Mouse (Mus musculus): Measurements from ENCODE around the gene Spata13. TPM values are rescaled to one million over a fixed set of nuclear protein-coding genes. Genes with fewer than 3 reads are reported as not detected.
A peak's percentile ranks its signal among the peaks of the same experiment; 100 is the strongest.

Gene Spata13
- total and polyA plus RNA-seq, 3 experiments, result 0.39 to 1.5 TPM; not detected in 1

DNA sequence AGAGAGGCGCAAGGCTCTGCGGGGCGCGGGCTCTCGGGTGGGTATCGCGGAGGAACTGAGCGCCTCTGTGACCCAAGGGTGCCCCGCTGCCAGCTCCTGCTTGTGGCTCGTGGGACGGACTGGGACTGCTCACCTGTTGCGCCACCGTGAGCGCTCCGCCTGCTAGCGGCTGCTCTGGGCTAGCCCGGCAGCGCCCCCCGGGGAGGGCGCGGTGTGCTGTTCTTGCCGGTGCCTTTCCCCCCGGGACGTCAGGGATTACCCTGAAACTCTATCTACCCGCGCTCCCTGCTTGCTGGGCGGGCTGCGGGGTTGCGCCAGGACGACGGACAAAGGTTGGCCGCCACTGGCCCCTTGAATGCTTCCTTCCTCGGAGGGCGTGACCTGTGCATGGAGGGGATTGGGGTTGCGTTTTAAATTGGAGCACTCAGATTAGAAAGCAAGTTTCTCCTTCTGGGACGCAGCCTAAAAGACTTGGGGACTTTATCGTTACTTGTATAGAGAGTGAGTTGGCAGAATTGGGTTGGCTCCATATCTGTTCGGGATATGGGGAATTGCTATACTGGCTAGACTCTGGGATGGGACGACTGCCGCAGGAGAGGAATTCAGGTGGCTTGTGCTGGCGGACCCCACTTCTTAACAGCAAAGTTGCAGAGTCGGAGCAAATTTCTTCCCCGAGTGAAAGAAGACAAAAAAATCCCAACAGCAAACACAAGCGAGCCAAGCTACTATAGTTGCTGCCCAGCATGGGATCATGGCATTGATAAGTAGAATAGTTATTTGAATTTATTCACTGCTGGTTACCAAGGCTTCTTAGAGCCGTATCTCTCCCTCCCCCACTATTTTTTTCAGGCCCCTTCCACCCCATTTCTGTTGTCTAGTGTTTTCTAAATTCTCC, 1.3 kb downstream of the Spata13 start:
- no peaks in the 10 kb centered on the region; a peak in 2 of 4 replicates for H3K27me3 ChIP-seq (ENCODE audit: control insufficient read depth in 1 of 2, insufficient read depth in 2 of 2, low read length in 2 of 2)
- H3K9me3 ChIP-seq (replicated peaks; ENCODE audit: insufficient read depth, low read length), result no peaks in the 10 kb centered on the region
- H3K4me3 ChIP-seq (ENCODE audit: control insufficient read depth in 1 of 2, insufficient read depth in 1 of 2, low read depth in 2 of 2, low read length in 2 of 2), result peak overlapping the region; percentile 54 to 60; a peak in 3 of 4 replicates
- H3K79me2 ChIP-seq (ENCODE audit: control insufficient read depth, insufficient read depth, low read length, poor library complexity), result no peaks in the 10 kb centered on the region
- no peaks in the 10 kb centered on the region for H3K4me1 ChIP-seq (ENCODE audit: control insufficient read depth in 1 of 2, insufficient read depth in 2 of 2, low read length in 2 of 2)
- no peak for TF ChIP-seq TBP (IDR thresholded peaks at IDR 0.05; ENCODE audit: low read depth, low read length)
- peak in 1 of 3 experiments; percentile 15; a peak in 1 of 6 replicates for TF ChIP-seq CTCF (IDR thresholded peaks at IDR 0.05 in 2 of 3, conservative IDR thresholded peaks at IDR 0.05 in 1 of 3; ENCODE audit: control insufficient read depth in 1 of 3, insufficient read depth in 1 of 3, low read depth in 2 of 3, low read length in 3 of 3, poor library complexity in 1 of 3, severe bottlenecking in 1 of 3)
- no peak for TF ChIP-seq MAFK (IDR thresholded peaks at IDR 0.05; ENCODE audit: borderline replicate concordance, low read depth, low read length)
- H3K9ac ChIP-seq (ENCODE audit: control insufficient read depth, low read depth, low read length, poor library complexity, severe bottlenecking), result peak overlapping the region; percentile 7
- H3K36me3 ChIP-seq (ENCODE audit: control insufficient read depth in 1 of 2, insufficient read depth in 2 of 2, low read length in 2 of 2), result no peaks in the 10 kb centered on the region
- no peak overlapping the region for H3K27ac ChIP-seq (ENCODE audit: control insufficient read depth, low read depth, low read length)
- DNase-seq (ENCODE audit: low read depth, low spot score), result peak; percentile 53

DNA sequence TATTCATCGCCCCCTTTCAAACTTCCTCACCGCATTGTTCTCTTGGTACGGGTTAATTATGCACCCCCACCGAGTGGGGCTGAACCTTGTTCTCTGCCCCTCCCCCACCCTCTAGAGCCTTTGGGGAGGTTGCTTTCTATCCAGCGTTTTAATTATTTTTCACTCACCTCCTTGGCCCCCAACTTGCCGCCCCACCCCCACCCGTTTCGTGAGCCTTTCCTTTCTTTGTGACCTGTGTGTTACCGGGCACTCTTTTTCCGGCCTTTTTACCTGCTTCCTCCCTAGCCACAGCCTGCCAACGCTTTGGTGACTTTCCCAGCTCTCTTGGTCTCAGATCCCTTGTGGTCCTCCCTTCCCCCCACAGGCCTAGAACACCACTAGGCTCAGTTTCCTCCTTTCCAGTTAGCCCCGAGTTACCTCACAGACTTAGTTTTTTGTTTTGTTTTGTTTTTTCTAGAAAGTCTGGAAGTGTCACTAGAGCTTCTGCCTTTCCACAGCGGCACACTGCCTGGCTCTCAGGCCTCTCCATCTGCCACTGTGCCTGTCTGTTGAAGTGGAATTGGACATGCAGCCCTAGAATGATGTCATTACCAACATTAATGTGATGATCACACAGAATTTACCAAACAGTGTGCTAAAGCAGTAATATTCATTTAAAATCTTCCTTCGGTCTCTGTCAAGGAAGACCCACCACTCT, 2.3 kb downstream of the Spata13 start:
- no peak overlapping the region for H3K9ac ChIP-seq (ENCODE audit: control insufficient read depth, low read depth, low read length, poor library complexity, severe bottlenecking)

DNA sequence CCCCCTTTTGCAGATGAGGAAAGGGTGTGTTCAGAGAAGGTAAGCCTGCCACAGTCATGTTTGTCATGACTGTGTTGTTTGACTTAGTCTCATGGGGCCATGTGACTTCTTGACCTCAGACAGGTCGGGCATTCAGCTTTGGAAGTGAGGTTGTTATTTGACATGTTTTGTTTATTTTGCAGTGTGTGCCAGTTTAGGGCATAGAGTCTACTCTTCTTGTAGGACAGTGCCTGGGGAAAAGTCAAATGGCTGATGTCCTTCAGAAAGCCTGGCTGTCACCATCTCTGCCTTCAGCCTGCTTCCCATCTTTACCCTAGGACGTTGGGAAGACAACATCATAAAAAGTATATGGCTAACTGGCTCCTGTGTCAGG, 2.8 kb downstream of the Spata13 start:
- TF ChIP-seq NRF1 (IDR thresholded peaks at IDR 0.05; ENCODE audit: insufficient read depth, low read depth, low read length, poor library complexity, severe bottlenecking) (no peak), POLR2AphosphoS5 (IDR thresholded peaks at IDR 0.05; ENCODE audit: borderline replicate concordance, low read depth, low read length) (no peak), UBTF (IDR thresholded peaks at IDR 0.05; ENCODE audit: borderline replicate concordance, insufficient read depth, low read depth, low read length) (no peak), SMC3 (IDR thresholded peaks at IDR 0.05; ENCODE audit: low read depth, low read length) (no peak), MEF2A (IDR thresholded peaks at IDR 0.05; ENCODE audit: extremely low read depth, insufficient replicate concordance, low read depth, low read length, poor library complexity, severe bottlenecking) (no peak), MAX (IDR thresholded peaks at IDR 0.05; ENCODE audit: low read length) (no peak), JUND (IDR thresholded peaks at IDR 0.05; ENCODE audit: low read depth, low read length) (no peak)
- H3K79me2 ChIP-seq (ENCODE audit: control insufficient read depth, insufficient read depth, low read length, poor library complexity), result no peaks in the 10 kb centered on the region
- no peak overlapping the region for H3K9ac ChIP-seq (ENCODE audit: control insufficient read depth, low read depth, low read length, poor library complexity, severe bottlenecking)
- H3K27me3 ChIP-seq (ENCODE audit: control insufficient read depth in 1 of 2, insufficient read depth in 2 of 2, low read length in 2 of 2), result no peaks in the 10 kb centered on the region; a peak in 2 of 4 replicates
- no peak for DNase-seq (ENCODE audit: low read depth, low spot score)
- H3K4me3 ChIP-seq (ENCODE audit: control insufficient read depth in 1 of 2, insufficient read depth in 1 of 2, low read depth in 2 of 2, low read length in 2 of 2), result no peak overlapping the region
- no peak overlapping the region for H3K27ac ChIP-seq (ENCODE audit: control insufficient read depth, low read depth, low read length)
- H3K4me1 ChIP-seq (ENCODE audit: control insufficient read depth in 1 of 2, insufficient read depth in 2 of 2, low read length in 2 of 2), result no peaks in the 10 kb centered on the region
- H3K9me3 ChIP-seq (replicated peaks; ENCODE audit: insufficient read depth, low read length), result no peaks in the 10 kb centered on the region
- no peaks in the 10 kb centered on the region for H3K36me3 ChIP-seq (ENCODE audit: control insufficient read depth in 1 of 2, insufficient read depth in 2 of 2, low read length in 2 of 2)

More for the DNA sequence above, 2.3 kb downstream of the Spata13 start:
- H3K4me3 ChIP-seq (ENCODE audit: control insufficient read depth in 1 of 2, insufficient read depth in 1 of 2, low read depth in 2 of 2, low read length in 2 of 2), result no peak overlapping the region; a peak in 1 of 4 replicates
- no peaks in the 10 kb centered on the region for H3K4me1 ChIP-seq (ENCODE audit: control insufficient read depth in 1 of 2, insufficient read depth in 2 of 2, low read length in 2 of 2)
- H3K9me3 ChIP-seq (replicated peaks; ENCODE audit: insufficient read depth, low read length), result no peaks in the 10 kb centered on the region
- H3K36me3 ChIP-seq (ENCODE audit: control insufficient read depth in 1 of 2, insufficient read depth in 2 of 2, low read length in 2 of 2), result no peaks in the 10 kb centered on the region
- DNase-seq (ENCODE audit: low read depth, low spot score), result peak; percentile 9
- no peak for TF ChIP-seq NRF1 (IDR thresholded peaks at IDR 0.05; ENCODE audit: insufficient read depth, low read depth, low read length, poor library complexity, severe bottlenecking)
- no peak for TF ChIP-seq USF2 (IDR thresholded peaks at IDR 0.05; ENCODE audit: borderline replicate concordance in 1 of 2, insufficient read depth in 1 of 2, low read depth in 1 of 2, low read length in 2 of 2)
- TF ChIP-seq SIN3A (IDR thresholded peaks at IDR 0.05; ENCODE audit: low read length), result no peak
- no peak for TF ChIP-seq CHD2 (IDR thresholded peaks at IDR 0.05; ENCODE audit: low read length)
- TF ChIP-seq RAD21 (IDR thresholded peaks at IDR 0.05; ENCODE audit: low read depth, low read length), result no peak
- TF ChIP-seq MYC (IDR thresholded peaks at IDR 0.05; ENCODE audit: low read depth, low read length), result no peak
- no peak for TF ChIP-seq ZKSCAN1 (IDR thresholded peaks at IDR 0.05; ENCODE audit: low read depth, low read length)
- TF ChIP-seq MAZ (IDR thresholded peaks at IDR 0.05; ENCODE audit: low read depth, low read length), result no peak
- TF ChIP-seq TCF12 (IDR thresholded peaks at IDR 0.05; ENCODE audit: low read depth, low read length), result no peak
- TF ChIP-seq ZMIZ1 (IDR thresholded peaks at IDR 0.05; ENCODE audit: low read depth, low read length), result no peak
- no peak for TF ChIP-seq MAFK (IDR thresholded peaks at IDR 0.05; ENCODE audit: borderline replicate concordance, low read depth, low read length)
- no peaks in the 10 kb centered on the region for H3K79me2 ChIP-seq (ENCODE audit: control insufficient read depth, insufficient read depth, low read length, poor library complexity)
- H3K27ac ChIP-seq (ENCODE audit: control insufficient read depth, low read depth, low read length), result no peak overlapping the region
- no peaks in the 10 kb centered on the region; a peak in 2 of 4 replicates for H3K27me3 ChIP-seq (ENCODE audit: control insufficient read depth in 1 of 2, insufficient read depth in 2 of 2, low read length in 2 of 2)

Data from MEL (cell line).